Mouse (Mus musculus): ENCODE results near the gene Katnal1. TPM values are rescaled to one million over a fixed set of nuclear protein-coding genes. Genes with fewer than 3 reads are reported as not detected.

Gene Katnal1
- polyA plus RNA-seq, 1 experiment: 10.1 TPM

GRCm38 (mm10) chr5:148863409-148863808 lies 65.7 kb downstream of the Katnal1 start:
- H3K4me1 ChIP-seq (ENCODE audit: control insufficient read depth, insufficient read depth, low read length): peaks cover 1% of the 10 kb centered on the region; the same call in 1 of the 2 replicates
- no peak for TF ChIP-seq POLR2A (IDR thresholded peaks at IDR 0.05; ENCODE audit: borderline replicate concordance, control insufficient read depth, low read depth, low read length)
- WGBS: 88% methylated on average over 6 of the region's 6 CpGs
- H3K4me3 ChIP-seq (replicated peaks; ENCODE audit: control insufficient read depth, low read depth, low read length): no peak overlapping the region
- no peak overlapping the region for H3K27ac ChIP-seq (ENCODE audit: control insufficient read depth, insufficient read depth, low read depth, low read length, poor library complexity)

- 60% methylated on average over 10 of the region's 10 CpGs for WGBS
- TF ChIP-seq CTCF (IDR thresholded peaks at IDR 0.05; ENCODE audit: control insufficient read depth, insufficient read depth, low read length) (no peak), POLR2A (IDR thresholded peaks at IDR 0.05; ENCODE audit: borderline replicate concordance, control insufficient read depth, low read depth, low read length) (no peak)
- H3K27ac ChIP-seq (ENCODE audit: control insufficient read depth, insufficient read depth, low read depth, low read length, poor library complexity): no peak overlapping the region
- no peak overlapping the region for H3K4me3 ChIP-seq (replicated peaks; ENCODE audit: control insufficient read depth, low read depth, low read length)
- H3K4me1 ChIP-seq (ENCODE audit: control insufficient read depth, insufficient read depth, low read length): no peaks in the 10 kb centered on the region
Observed at GRCm38 (mm10) chr5:148862853-148863252, 66.3 kb downstream of the Katnal1 start.

- no peak for TF ChIP-seq POLR2A (IDR thresholded peaks at IDR 0.05; ENCODE audit: borderline replicate concordance, control insufficient read depth, low read depth, low read length)
- TF ChIP-seq CTCF (IDR thresholded peaks at IDR 0.05; ENCODE audit: control insufficient read depth, insufficient read depth, low read length): no peak
- WGBS: 31% methylated on average over 8 of the region's 8 CpGs
- Histone ChIP-seq H3K4me3 (replicated peaks; ENCODE audit: control insufficient read depth, low read depth, low read length) (no peak overlapping the region), H3K4me1 (ENCODE audit: control insufficient read depth, insufficient read depth, low read length) (no peaks in the 10 kb centered on the region), H3K27ac (ENCODE audit: control insufficient read depth, insufficient read depth, low read depth, low read length, poor library complexity) (no peak overlapping the region)
Observed at GRCm38 (mm10) chr5:148862136-148862535, 67.0 kb downstream of the Katnal1 start.

- WGBS: 75% methylated on average over 3 of the region's 3 CpGs
- TF ChIP-seq CTCF (IDR thresholded peaks at IDR 0.05; ENCODE audit: control insufficient read depth, insufficient read depth, low read length): no peak
- no peak for TF ChIP-seq POLR2A (IDR thresholded peaks at IDR 0.05; ENCODE audit: borderline replicate concordance, control insufficient read depth, low read depth, low read length)
- Histone ChIP-seq H3K27ac (ENCODE audit: control insufficient read depth, insufficient read depth, low read depth, low read length, poor library complexity) (no peak overlapping the region), H3K4me3 (replicated peaks; ENCODE audit: control insufficient read depth, low read depth, low read length) (no peak overlapping the region), H3K4me1 (ENCODE audit: control insufficient read depth, insufficient read depth, low read length) (no peaks in the 10 kb centered on the region)
Observed at GRCm38 (mm10) chr5:148857522-148857921, 71.6 kb downstream of the Katnal1 start.

- no peaks in the 10 kb centered on the region for H3K4me1 ChIP-seq (ENCODE audit: control insufficient read depth, insufficient read depth, low read length)
- no peak overlapping the region for H3K4me3 ChIP-seq (replicated peaks; ENCODE audit: control insufficient read depth, low read depth, low read length)
- no peak overlapping the region for H3K27ac ChIP-seq (ENCODE audit: control insufficient read depth, insufficient read depth, low read depth, low read length, poor library complexity)
- no peak for TF ChIP-seq POLR2A (IDR thresholded peaks at IDR 0.05; ENCODE audit: borderline replicate concordance, control insufficient read depth, low read depth, low read length)
- no peak for TF ChIP-seq CTCF (IDR thresholded peaks at IDR 0.05; ENCODE audit: control insufficient read depth, insufficient read depth, low read length)
- 81% methylated on average over 8 of the region's 8 CpGs for WGBS
Observed at GRCm38 (mm10) chr5:148855047-148855446, 74.1 kb downstream of the Katnal1 start.

GRCm38 (mm10) chr5:148854166-148854565 lies 75.0 kb downstream of the Katnal1 start:
- TF ChIP-seq POLR2A (IDR thresholded peaks at IDR 0.05; ENCODE audit: borderline replicate concordance, control insufficient read depth, low read depth, low read length): no peak
- no peak for TF ChIP-seq CTCF (IDR thresholded peaks at IDR 0.05; ENCODE audit: control insufficient read depth, insufficient read depth, low read length)
- 69% methylated on average over 5 of the region's 5 CpGs for WGBS
- H3K27ac ChIP-seq (ENCODE audit: control insufficient read depth, insufficient read depth, low read depth, low read length, poor library complexity): no peak overlapping the region
- no peaks in the 10 kb centered on the region for H3K4me1 ChIP-seq (ENCODE audit: control insufficient read depth, insufficient read depth, low read length)
- no peak overlapping the region for H3K4me3 ChIP-seq (replicated peaks; ENCODE audit: control insufficient read depth, low read depth, low read length)

- Histone ChIP-seq H3K4me3 (replicated peaks; ENCODE audit: control insufficient read depth, low read depth, low read length) (no peak overlapping the region), H3K27ac (ENCODE audit: control insufficient read depth, insufficient read depth, low read depth, low read length, poor library complexity) (no peak overlapping the region), H3K4me1 (ENCODE audit: control insufficient read depth, insufficient read depth, low read length) (no peaks in the 10 kb centered on the region)
- TF ChIP-seq POLR2A (IDR thresholded peaks at IDR 0.05; ENCODE audit: borderline replicate concordance, control insufficient read depth, low read depth, low read length): no peak
- no peak for TF ChIP-seq CTCF (IDR thresholded peaks at IDR 0.05; ENCODE audit: control insufficient read depth, insufficient read depth, low read length)
- WGBS: 79% methylated on average over 6 of the region's 6 CpGs
Observed at GRCm38 (mm10) chr5:148849516-148849915, 79.6 kb downstream of the Katnal1 start.

- WGBS: 89% methylated on average over 5 of the region's 5 CpGs
- TF ChIP-seq CTCF (IDR thresholded peaks at IDR 0.05; ENCODE audit: control insufficient read depth, insufficient read depth, low read length) (no peak), POLR2A (IDR thresholded peaks at IDR 0.05; ENCODE audit: borderline replicate concordance, control insufficient read depth, low read depth, low read length) (no peak)
- H3K27ac ChIP-seq (ENCODE audit: control insufficient read depth, insufficient read depth, low read depth, low read length, poor library complexity): no peak overlapping the region
- no peak overlapping the region for H3K4me3 ChIP-seq (replicated peaks; ENCODE audit: control insufficient read depth, low read depth, low read length)
- H3K4me1 ChIP-seq (ENCODE audit: control insufficient read depth, insufficient read depth, low read length): no peaks in the 10 kb centered on the region
Observed at GRCm38 (mm10) chr5:148847032-148847431, 82.1 kb downstream of the Katnal1 start.

- Histone ChIP-seq H3K4me3 (replicated peaks; ENCODE audit: control insufficient read depth, low read depth, low read length) (no peak overlapping the region), H3K4me1 (ENCODE audit: control insufficient read depth, insufficient read depth, low read length) (peaks cover 3% of the 10 kb centered on the region), H3K27ac (ENCODE audit: control insufficient read depth, insufficient read depth, low read depth, low read length, poor library complexity) (no peak overlapping the region)
- TF ChIP-seq POLR2A (IDR thresholded peaks at IDR 0.05; ENCODE audit: borderline replicate concordance, control insufficient read depth, low read depth, low read length): no peak
- no peak for TF ChIP-seq CTCF (IDR thresholded peaks at IDR 0.05; ENCODE audit: control insufficient read depth, insufficient read depth, low read length)
- WGBS: 26% methylated on average over 8 of the region's 8 CpGs
Observed at GRCm38 (mm10) chr5:148837069-148837468, 92.1 kb downstream of the Katnal1 start.
